Mouse (Mus musculus): Measurements from ENCODE around the gene Apobec4.
"Not testable (repeated sequence)": the region's sequence is repeated elsewhere in the genome, so short reads cannot be mapped to it uniquely, and the experiment has no call there.

Gene Apobec4

DNA sequence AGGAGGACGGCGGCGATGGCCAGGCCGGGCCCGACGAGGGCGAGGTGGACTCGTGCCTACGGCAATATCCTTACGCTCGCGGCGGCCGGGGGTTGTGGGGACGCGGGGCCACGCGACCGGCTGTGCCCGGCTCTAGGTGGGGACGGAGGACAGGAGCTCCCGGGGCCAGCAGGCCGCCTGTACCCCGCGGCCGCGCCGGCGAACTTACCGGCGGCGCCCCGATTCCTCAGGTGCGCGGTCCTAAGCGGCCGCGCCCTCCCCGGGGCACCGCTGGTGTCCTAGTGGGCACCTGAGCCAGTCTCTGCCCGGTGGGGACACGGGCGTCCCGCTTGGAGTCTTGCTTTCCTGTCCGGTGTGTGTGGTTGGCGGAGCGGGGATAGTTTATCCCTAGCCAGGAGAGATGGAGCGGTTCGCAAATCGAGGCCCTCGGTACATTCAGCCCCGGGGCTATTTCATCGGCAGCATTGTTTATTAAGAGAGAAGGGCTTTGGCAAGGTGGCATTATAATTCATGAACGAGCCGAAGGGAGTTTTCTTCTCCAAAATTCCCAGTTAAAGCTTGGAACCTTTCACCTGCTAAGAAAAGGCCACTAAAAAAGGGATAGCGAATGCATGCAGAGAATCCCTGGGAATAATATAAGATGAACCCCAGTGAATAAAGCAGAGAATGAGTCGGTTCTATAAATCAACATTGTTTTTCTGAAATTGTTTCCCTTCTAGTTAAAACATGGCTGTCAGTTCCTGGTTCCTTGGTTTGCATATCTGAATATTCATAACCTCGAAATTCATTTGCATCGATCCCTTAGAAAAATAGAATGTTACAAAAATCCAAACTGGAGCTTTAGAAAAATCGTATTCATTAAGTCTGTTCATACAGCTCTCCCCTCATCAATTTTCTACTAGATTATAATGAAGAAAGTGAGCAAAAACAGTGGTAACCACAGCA lies 16.7 kb downstream of the Apobec4 start:
- peak in 1 of 2 experiments; percentile 47 for DNase-seq

GRCm38 (mm10) chr1:152767749-152768488 lies 17.6 kb downstream of the Apobec4 start:
- peak; percentile 90 to 94 for DNase-seq

DNA sequence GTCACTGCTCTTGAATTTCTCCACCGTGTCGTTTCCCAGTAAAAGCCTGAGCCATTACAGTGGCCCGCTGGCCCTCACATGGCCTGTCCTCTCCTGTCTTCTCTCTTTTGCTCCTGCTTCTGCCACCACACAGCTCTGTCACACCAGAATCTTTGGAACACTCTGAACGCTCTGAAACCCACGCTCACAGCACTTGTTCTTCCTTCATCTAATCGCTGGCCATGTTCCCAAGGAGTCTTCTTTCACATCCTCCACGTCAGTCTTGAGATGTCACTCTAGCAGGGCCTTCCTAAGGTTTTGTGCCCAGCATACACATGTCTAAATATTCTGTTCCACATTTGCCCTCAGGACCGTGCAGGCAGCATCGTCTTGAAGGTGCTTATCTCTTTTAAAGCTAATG lies 20.7 kb downstream of the Apobec4 start:
- no peak for DNase-seq

DNA sequence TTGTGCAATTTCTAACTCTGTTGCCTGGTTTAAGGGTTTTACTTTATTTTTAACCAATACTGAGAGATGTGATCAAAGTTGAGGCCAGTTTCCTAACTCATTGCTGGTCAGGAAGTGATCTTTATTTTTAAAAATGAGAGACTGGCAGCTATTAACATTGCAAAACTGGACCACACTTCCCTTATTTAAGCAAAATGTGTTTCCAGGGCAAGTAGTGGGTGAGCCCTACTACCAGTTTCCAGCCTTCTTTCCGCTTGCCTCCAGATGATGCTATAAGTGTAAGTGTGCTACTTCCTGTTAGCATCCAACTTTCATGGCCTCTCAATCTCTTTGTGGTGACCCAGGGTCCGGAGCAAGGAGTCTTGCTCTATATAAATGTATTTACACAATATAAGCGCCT lies 24.2 kb downstream of the Apobec4 start:
- DNase-seq, result not testable (repeated sequence)

DNA sequence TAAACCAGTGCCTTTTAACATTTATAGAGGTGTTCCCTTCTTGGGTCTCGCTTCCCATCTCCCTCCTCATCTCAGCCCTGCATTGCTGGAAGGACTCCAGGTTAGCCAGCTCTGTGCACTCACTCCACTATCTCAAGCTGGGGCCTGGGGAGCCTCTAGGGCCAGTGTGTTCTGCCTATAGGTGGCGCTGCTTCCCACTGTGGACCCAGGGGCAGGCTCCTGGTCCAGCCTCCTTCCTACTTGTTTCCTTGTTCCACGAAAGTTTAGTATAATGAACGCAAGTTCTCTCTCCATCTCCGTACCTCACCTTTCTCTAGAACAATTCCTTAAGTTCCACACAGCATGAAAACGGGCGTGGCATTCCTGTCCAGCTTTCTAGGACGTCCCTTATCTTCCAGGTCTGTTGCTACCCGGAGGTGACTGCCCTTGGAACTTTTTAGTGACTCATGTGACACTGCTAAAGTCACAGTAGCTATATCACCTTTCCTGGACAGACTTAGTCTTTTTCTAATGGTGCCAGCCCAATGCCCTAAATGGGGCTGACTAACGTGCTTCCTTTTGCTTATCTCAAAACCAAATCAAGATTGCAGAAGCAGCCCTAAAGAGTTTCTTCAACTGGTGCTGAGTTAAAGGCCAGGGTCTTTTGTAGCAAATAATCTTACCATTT lies 28.9 kb downstream of the Apobec4 start:
- peak; percentile 80 for DNase-seq

DNA sequence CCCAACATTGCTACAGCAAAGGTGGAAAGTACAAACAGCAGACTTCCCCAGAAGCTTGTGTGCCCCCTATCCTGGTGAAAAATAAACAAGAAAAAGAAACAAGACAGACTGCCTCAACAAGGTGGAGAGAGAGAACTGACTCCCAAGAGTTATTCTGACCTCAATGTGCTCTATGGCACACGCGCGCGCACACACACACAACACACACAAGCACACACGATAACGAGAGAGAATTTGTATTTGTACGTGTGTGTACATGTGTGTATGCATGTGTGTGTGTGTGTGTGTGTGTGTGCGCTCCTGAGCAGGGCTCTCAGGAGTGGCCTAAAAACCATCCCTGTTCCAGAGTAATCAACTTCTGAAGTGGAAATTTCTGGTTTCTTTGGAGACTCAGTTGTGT lies 34.3 kb downstream of the Apobec4 start:
- DNase-seq, result no peak

DNA sequence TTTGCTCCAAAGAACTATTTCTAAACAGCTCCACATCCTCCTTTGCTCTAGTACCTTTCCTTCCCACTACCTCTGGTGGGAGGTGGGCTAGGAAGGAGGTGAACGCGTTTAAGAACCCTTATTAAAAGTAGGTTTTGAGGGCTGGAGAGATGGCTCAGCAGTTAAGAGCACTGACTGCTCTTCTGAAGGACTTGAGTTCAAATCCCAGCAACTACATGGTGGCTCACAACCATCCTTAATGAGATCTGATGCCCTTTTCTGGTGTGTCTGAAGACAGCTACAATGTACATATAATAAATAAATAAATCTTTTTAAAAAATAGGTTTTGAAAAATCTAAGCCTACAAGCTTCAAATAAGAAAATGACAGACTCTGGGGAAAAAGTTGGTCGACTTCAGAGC lies 35.1 kb downstream of the Apobec4 start:
- not testable (repeated sequence) for DNase-seq

- DNase-seq, result no peak
Observed at GRCm38 (mm10) chr1:152786953-152787352, 36.6 kb downstream of the Apobec4 start.

DNA sequence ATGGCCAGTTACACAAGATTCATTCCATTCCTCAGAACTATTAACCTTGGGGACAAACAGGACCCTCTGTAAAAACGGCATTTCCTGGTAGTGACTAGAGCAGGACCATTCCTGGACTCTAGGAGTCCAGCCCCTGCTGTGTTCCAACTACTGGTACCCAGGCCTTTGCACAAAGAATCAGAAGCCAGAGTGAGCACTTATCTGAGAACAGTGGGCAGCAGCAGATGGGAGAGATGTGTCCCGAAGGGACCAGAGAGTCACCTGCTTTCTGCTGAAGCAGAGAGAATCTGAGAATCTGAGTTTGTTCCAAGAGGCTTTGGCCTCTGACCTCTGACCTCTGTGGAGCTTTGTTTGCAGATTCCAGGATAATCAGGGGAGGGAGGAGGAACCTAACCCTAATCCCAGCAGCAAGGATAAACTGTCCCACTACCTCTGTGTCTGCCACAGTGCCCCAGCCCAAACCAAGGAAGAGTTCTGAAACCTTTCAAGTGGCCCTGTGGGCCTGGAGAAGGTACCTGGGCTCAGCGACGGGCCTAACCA lies 37.8 kb downstream of the Apobec4 start:
- DNase-seq, result no peak

DNA sequence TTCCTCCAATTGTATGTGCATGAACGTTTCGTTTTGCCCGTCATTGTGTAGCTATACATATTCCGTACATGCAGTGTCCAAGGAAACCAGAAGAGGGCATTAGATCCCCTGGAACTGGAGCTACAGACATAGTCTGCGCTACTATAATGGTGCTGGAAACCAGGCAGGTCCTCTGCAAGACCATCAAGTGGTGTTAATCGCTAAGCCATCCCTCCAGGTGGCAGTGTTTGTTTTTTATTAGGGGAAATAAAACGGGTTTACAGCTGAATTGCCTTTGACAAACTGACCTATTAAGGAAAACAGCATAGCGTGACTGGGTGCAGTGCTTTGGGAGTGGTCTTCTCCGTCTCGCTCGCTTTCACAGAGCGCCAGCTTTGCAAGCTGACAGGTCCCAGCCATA lies 39.9 kb downstream of the Apobec4 start:
- peak; percentile 72 to 75 for DNase-seq

DNA sequence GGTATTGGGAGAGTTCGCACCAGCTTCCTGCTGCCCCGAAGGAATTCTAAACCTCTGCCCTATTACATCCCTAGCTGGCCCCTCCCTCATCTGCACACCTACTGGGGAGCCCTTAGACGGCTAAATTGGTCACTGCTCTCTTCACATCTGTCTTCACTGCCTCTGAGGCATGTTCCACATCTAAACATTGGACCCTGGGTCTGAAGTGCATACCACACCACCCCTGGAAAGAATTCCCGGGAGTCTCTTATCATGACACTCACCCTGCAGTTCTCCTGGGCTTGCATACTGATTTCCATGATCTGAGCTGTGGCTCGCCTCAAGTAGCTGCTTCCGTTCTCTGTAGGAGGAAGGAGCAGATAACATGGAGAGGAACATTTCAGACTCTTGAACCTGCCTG lies 40.5 kb downstream of the Apobec4 start:
- DNase-seq, result no peak

DNA sequence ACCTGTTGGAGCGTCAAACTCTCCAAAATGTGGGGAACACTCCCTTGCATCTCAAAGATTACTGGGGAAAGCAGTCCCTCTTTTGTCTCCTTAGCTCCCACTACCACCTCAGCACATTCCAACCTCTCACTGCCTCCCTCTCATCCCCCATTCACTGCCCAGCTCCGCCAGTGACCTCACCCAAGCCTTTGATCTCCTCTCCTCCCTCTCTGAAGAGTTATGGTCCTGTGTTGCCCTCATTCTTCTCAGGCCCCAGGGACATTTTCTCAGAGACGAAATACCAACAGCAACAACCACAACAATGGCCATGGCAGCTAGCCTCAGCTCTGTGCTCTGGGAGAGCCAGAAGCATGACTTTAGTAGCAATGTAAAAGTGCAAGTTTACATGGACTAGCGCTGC lies 40.9 kb downstream of the Apobec4 start:
- no peak for DNase-seq

- no peak for DNase-seq
Observed at GRCm38 (mm10) chr1:152792736-152793494, 42.6 kb downstream of the Apobec4 start.

DNA sequence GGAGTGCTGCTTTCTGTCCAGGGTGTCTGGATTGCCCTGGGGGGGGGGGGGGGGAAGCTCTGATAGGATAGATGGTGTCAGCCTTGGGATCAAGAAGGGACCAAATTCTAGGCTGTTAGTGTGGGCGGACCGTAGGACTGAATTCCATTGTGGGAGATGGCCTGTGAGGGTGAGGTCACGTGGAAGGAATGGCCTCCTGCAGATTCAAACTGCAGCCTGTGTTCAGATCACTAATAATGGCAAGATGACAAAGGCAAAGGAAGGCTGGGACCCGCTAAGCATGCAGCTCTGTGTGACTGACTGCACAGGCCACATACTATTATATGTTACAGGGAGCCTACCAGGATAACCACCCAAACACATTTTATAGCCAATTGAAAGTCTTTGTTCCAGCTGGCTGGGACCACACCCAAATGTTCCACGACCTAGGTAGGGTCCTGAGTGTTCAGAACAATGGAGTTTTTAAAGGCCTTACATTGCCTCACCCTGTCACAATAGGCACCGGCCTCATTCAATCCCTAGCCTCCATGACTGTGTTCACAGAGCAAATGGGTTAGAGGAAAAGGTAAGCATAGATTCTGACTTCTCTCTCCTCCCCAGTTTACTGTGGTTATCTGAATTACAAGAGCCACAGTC lies 43.3 kb downstream of the Apobec4 start:
- no peak for DNase-seq

DNA sequence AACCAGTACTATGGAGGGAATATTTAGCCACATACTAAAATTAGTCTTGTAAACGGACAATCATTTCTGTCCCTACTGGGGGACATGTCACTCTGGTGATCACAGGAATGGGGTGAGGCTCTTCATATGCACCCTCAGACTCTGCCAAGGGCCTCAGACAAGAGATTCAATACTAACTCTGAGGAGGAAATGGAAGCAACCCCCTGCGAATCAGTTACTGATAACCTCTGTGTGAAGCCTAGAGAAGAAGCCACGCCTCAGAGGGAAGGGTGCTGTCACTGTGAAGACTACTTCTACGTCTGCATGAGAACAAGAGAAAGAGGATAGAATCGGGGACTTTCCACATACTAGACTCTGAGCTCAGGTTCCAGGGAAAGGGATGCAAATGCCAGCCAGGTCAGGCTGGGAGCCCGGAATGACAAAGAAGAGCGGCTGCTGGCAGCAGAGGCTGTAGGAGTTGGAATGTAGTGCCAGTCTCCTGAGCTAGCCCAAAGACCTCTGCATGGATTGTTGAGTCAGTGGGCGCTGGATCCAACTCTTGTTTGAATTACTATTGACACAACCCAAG lies 45.4 kb downstream of the Apobec4 start:
- no peak for DNase-seq

DNA sequence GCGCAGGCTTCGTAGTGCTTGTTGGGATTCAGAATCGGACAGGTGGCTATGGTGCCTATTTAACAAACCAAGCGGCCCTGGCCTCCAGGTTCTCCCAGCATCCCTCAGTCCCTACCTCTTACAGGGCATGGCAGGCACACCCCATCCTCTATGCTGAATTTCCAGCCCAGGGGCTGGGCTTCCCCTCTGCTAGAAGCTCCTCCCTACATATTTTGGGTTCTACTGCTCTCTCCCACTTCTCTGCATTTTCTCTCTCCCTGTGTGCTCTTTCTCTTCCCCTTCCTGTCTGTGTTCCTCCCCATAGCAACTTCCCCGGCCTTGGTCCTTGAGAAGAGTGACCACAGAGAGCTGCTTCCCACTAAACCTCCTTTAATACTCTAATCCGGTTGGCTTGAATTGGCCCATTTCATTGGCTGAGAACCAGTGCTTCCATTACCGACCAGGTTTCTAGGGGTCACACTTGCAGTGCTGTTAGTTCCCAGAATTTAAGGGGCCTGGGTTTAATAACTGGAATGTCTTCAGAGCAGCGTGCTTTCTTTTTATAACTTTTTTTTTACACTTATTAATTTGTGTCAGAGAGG lies 46.4 kb downstream of the Apobec4 start:
- no peak for DNase-seq

- peak; percentile 53 to 60 for DNase-seq
Observed at GRCm38 (mm10) chr1:152798125-152798524, 47.8 kb downstream of the Apobec4 start.

DNA sequence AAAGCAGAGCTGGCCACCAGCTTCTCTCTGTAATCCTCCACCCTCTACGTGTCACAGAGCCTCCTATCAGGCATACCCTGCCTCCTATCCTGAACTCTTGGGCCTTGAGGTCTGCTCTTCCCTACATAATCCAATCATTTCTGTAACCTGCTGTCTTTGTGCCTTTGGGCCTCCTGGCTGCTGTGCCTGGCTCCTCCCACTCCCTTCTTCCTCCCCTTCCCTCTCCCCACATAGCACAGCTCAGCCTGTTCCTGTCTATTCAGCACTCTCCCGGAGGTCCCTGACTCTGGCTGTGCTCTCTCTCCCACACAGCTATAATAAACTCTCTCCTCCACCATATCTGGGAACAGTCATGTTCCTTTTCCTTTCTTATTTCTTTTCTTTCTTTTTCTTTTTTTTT lies 49.5 kb downstream of the Apobec4 start, which contains the start of gene Ncf2:
Gene Ncf2 (plus strand): TSS at position 298 of the 400 bp plus-strand sequence.
- DNase-seq, result no peak

- DNase-seq, result no peak
Observed at GRCm38 (mm10) chr1:152800633-152801176, 50.4 kb downstream of the Apobec4 start.

- no peak for DNase-seq
Observed at GRCm38 (mm10) chr1:152804907-152805306, 54.6 kb downstream of the Apobec4 start.

All from B cell, adult 2 months (primary cell).